Mouse (Mus musculus) E14TG2a.4 (cell line): ENCODE results near the gene Adm.

Experiments
- CTCF ChIP-seq: conservative IDR thresholded peaks from 2 replicates; pipeline ENCODE4 v1.5.1; 2014; ENCODE audit warnings: low read length
- NANOG ChIP-seq: IDR thresholded peaks from 2 replicates; pipeline ENCODE4 v1.6.1; 2014; ENCODE audit warnings: borderline replicate concordance, low read length, mixed read lengths
- POU5F1 ChIP-seq: IDR thresholded peaks from 2 replicates; pipeline ENCODE4 v1.6.1; 2014; ENCODE audit warnings: low read length, borderline replicate concordance

DNA sequence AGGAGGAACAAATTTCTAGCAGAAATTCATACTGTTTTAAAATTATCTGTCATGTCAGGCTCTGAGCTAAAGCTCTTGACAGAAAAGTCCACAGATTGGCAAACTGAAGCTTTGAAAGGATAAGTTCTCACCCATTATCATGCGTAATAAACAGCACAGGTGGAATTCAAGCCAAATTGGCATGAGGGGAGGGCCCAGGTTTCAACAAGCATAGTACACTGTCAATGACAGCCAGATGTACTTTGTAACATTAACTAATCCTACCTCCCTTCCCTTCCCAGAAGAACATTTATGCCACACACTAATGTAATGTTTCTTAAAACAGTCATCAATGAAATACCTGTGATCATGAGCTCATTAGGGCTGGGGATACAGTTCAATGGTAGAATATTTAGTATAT, 30.3 kb upstream of the Adm start:
- no peak for TF ChIP-seq CTCF
- no peak for TF ChIP-seq POU5F1
- TF ChIP-seq NANOG = no peak
